Mouse (Mus musculus) fibroblast of lung, adult 2 months (primary cell): ENCODE results near the gene Rpl9-ps6.
"Not testable (repeated sequence)": the region's sequence is repeated elsewhere in the genome, so short reads cannot be mapped to it uniquely, and the experiment has no call there.

Experiments
- DNase-seq: peaks from one replicate; pipeline ENCODE4 v3.0.0-alpha.2; 2011; ENCODE audit warnings: low read depth

The Rpl9-ps6 gene

DNA sequence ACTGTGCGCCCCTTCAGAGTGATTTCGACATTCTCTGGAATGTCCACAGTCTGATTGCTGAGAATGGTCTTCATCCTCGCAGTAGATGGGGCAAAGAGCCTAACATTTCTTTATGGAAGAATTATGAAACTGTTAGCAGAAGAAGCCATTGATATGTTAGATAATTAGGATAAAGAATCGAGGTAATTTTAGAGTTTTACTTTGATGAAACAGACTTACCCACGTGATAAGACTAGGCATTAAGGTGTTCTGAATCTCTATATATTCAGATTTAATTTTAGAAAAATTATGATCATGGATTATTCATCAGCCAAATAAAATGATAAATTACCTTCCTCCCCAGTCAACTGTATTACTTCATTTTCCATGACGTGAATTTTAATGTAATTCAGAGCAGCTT is at the start of gene Rpl9-ps6:
TSS of gene Rpl9-ps6 (minus strand) at position 101 of the 400 bp plus-strand sequence.
- DNase-seq: no peak

DNA sequence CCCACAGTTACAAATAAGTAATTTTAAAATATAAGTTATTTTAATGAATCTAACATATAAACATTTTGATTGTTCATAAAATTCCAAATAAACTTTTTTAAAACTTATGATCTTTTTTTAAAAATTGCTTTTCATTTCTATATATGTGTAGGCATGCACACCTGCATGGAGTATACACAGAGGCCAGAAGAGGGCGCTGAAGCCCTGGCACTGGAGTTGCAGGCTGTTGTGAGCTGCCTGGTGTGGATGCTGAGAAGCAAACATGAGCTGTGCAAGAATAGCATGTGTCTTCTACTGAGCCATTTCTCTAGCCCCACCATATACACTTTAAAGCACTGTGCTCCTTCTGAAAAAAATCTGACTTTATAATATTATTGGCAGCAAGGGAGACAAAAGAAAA is 46.1 kb upstream of the Rpl9-ps6 start:
- no peak for DNase-seq

DNA sequence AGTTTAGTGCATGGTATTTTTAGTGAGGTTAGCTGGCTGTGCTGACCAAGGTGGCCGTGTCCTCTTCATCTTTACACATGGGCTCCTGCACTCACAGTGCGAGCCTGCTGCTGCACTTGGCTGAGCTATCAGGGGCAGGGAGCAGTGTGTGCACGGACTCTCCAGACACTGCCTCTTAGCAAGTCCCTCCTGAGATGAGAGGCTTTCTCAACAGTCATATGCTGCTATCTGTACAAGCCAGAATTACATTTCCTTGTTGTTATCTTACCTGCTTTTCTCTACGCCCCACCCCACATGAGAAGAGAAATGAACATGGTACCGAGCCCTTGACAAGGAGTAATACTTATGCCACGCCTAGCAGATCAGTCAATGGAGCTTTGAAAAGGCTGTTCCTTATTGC is 44.6 kb upstream of the Rpl9-ps6 start:
- no peak for DNase-seq

- DNase-seq: no peak
Measured at GRCm38 (mm10) chr19:32510267-32510666, 43.9 kb upstream of the Rpl9-ps6 start.

DNA sequence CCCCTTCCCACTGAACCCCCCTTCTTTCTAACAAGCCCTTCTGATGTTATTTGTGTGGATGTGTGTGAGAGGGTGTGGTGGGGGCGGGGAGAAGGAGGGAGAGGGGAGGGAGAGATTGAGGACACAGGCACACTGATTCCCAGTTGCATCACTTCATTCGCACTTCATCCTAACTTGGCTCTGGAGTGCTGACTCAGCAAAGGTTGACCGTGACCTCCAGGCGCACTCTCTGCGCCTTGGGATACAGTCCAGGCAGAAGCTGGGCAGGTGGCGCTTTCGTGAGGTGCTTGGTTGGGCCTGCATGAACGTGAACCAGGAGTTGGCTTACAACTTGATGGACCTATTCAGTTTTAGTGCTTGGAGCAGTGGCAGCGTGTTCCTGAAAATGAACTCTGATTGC is 41.1 kb upstream of the Rpl9-ps6 start:
- DNase-seq: no peak

- no peak for DNase-seq
Measured at GRCm38 (mm10) chr19:32507100-32507499, 40.7 kb upstream of the Rpl9-ps6 start.

- DNase-seq: no peak
Measured at GRCm38 (mm10) chr19:32506514-32506913, 40.1 kb upstream of the Rpl9-ps6 start.

GRCm38 (mm10) chr19:32506081-32506480 is 39.7 kb upstream of the Rpl9-ps6 start:
- no peak for DNase-seq

DNA sequence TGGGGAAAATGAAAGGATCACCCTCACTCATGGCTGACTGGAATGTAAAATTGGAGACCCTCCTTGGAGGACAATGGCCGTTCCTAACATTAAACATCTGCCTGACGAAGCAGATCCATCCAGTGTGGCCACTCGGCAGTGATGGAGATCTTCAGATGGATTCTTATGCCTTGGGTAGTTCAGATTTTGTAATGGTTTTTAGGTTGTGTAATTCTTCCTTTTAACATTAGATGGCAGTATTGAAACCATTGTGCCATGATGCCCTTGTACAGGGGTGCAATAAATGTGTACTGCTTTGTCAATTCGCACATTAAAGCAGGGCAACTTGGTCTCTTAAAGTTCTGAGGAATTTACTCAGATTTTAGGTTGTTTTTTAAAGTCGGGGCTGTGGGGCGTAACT is 35.0 kb upstream of the Rpl9-ps6 start:
- no peak for DNase-seq

DNA sequence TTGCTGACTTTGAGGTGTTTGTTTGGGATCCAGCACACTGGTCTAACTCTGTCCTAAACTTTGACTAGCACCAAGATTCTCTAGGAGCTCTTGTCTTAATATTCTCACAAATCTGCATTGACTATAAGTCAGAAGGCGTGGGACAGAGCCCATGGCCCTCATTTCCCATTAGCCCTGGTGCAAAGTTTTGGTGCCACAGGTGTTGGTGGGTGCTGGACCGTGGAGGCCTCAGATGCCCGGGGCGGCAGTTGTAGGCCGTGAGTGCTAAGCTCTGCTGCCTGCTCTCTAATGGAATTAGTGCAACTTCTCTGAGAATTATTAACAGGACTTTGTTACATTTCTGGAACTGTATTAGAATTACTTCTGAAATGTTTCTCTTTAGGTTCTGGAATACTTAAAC is 31.6 kb upstream of the Rpl9-ps6 start:
- DNase-seq: no peak

GRCm38 (mm10) chr19:32497411-32497810 is 31.0 kb upstream of the Rpl9-ps6 start:
- DNase-seq: no peak

DNA sequence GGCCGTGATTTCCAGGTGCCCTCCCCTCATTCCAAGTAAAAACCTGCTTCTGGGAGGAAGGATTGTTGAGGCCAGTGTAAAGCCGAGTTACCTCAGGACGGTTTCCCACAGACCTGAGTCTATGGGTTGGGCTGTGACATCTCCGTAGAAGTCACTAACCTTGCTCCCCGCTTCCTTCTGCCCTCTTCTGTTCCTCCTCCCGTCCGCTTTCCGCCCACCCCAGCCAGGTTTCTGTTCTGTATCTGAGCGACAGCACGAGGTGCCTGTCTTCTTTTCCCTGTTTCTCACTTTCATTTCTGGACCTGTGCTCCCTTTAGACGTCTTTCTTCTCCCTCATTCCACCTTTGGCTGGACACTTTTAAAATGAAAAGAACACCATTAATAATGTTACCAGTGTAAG is 28.7 kb upstream of the Rpl9-ps6 start:
- DNase-seq: no peak

DNA sequence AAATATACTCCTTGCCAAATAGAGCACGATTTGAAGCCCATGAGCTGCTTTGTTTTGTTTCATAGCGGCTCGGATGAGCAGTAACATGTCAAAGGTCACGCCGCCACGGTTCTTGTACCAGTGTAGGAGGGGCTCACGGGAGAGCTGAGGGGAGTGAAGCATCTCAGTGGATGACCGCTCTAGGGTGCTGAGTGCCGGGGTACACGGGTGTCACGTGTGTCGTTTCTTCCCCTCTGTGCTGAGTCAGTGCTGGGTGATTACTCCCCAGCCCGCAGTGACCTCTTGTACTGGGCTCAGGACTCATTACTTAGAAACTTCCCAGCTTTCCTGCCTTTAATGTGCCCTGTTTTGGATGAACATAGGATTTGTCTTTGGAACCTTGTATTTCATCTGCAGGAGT is 28.2 kb upstream of the Rpl9-ps6 start:
- DNase-seq: no peak

- DNase-seq: no peak
Measured at GRCm38 (mm10) chr19:32493471-32493870, 27.1 kb upstream of the Rpl9-ps6 start.

DNA sequence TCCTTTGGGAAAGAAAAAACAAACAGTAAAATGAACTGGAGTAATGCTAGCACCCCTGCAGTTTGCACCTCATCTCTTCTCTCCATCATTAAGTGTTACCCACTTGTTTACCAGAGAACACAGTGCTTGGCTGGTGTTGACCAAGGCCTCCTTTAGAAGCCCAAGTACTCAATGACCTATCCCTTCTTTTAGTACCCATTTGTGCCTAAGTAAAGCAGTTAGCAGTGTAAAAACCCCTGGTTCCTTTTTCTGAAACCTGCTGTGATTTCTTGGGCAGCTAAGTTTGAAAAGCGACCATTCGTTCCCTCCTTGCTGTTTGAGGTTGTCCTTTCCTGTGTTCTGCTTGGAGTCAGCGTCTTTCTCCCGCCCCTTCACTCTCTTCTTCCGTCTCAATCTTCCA is 26.6 kb upstream of the Rpl9-ps6 start:
- DNase-seq: no peak

DNA sequence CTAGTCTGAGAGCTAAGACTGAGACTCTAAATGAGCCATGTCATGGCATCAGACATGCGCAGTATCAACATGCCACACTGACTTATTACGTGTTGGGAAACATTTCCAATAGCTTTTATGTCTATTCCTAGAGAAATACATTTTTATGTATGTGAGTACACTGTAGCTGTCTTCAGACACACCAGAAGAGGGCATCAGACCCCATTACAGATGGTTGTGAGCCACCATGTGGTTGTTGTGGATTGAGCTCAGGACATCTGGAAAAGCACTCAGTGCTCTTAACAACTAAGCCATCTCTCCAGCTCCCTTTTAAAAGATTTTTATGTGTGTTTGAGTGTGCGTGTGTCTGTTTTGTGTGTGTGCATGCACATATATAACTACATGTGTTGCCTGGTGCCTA is 26.0 kb upstream of the Rpl9-ps6 start:
- DNase-seq: no peak

DNA sequence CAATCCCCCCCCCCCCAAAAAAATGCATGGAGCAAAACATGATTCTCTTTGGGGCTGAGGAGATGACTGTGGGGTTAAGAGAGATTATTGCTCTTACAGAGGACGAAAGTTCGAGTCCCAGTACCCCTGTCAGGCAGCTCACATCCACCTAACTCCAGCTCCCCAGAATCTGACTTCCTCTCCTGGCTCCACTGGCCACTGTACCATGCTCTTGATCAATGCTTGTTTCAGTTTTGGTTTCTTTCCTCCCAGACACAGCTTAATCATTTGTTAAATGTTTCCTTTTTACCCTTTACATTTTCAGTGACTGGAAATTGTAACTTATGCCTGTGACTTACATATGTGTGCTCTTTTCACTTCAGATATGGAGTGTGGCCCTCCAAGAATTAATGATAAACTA is 24.6 kb upstream of the Rpl9-ps6 start:
- no peak for DNase-seq

GRCm38 (mm10) chr19:32489166-32489895 is 23.0 kb upstream of the Rpl9-ps6 start:
- no peak for DNase-seq

DNA sequence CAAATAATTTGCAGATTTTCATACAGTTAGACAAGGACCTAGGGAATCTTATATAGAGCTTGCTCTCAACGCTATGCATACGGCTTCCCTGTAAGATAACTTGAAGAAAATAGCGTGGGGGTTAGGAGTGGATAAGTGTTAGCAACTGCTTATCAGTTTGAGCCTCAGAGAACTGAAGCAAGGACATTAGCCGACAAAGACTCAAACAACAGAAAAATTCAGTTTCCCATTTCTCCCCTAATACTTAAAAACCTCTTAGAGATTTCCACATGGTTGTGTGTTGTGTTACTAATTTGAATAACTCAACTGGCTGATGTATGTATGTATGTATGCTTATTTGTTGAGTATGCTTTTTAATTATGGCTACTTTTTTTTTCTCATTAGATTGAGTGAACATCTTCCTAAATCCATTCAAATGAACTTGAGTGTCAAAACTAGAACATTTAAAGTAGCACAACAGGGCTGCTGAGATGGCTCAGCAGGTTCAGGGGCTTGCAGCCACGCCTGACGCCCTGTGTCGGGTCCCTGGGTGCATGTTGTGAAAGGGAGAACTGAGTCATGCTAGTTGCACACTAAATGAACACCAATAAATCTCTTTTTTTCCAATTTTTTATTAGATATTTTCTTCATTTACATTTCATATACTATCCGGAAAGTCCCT is 21.3 kb upstream of the Rpl9-ps6 start:
- no peak for DNase-seq

- DNase-seq: not testable (repeated sequence)
Measured at GRCm38 (mm10) chr19:32486106-32486724, 19.8 kb upstream of the Rpl9-ps6 start.

GRCm38 (mm10) chr19:32485681-32486105 is 19.3 kb upstream of the Rpl9-ps6 start, which contains the start of gene Minpp1:
Gene Minpp1 (plus strand): TSS chr19:32485769.
- DNase-seq: no peak

DNA sequence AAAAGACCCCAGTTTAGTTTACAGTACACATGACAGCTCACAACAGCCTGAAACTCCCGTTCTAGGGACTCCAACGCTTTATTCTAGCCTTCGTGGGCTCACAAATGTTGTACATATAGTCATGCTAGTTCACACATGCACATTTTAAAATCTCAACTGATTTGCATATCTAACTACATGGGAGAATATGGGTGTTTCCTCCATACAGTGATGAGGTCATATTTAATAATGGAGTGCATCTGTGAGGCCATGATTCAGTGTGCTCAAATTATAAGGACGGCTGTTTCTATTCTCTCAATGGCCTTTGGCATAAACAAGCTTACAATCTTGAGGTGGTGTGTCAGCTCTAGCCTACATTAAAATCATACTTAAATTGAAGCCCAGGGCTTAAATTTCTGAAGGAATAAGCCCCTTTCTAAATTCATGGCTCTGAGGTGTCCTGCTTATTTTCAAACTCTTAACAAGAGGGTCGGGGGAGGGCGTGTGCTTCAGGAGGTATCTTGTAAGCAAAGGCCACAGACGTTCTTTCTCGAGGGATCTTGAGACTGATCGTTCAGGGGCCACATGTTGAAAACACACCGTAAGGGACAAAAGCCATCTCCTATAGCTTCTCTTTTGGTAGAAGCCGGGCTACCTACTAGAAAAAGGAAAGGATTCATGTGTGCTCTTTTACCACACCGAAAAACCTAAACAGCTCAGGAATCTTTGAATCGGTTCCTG is 18.7 kb upstream of the Rpl9-ps6 start:
- no peak for DNase-seq

DNA sequence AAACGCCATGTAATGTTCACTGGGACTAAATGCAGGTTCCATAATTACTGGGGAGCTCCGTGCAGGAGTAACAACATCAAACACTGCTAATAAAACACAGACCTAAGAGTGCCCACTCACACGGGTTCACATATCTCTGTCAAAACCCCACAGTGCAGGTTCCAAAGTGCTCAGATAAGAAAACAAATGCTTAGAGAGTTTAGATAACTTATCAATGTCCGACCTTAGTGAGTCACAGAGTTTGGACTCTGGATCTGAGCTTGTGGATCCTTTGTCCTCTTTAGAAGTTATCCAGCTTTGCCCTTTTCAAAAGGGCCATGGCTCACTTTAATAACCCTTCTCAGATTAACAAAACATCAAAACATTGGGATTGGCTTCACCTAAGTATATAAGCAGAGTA is 15.1 kb upstream of the Rpl9-ps6 start:
- DNase-seq: no peak
